Mouse (Mus musculus) retina, embryonic 14.5 days (tissue): ENCODE measurements at regions not wholly inside any gene's neighbourhood (a gene's known extent, or its start where the extent isn't known, plus 50 kb on each side); places are given as distances from the start of the nearest gene placed in this dataset.
"Not testable (repeated sequence)": the region's sequence is repeated elsewhere in the genome, so short reads cannot be mapped to it uniquely, and the experiment has no call there.

Experiments
- DNase-seq: peaks from one replicate; pipeline ENCODE4 v3.0.0-alpha.2; 2015; ENCODE audit warnings: low spot score

DNA sequence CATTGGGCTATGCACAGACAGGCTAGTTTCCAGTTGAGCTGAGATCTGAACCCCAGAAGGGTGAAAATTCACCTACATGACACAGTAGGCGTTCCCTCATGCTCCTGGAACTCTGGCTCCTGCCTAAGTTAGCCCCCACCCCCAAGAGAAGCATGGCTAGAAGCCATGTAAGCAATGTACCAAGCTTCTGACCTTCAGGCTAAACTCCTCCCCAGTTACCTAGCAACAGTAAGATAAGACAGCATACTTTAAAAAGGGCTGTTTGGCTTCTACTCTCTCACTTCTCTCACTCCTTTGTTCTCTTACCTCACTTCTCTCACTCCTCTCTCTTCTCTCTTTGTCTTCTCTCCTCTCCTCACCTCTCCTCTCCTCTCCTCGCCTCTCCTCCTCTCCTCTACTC is 629.7 kb upstream of the Prmt6 start:
- DNase-seq: not testable (repeated sequence)

DNA sequence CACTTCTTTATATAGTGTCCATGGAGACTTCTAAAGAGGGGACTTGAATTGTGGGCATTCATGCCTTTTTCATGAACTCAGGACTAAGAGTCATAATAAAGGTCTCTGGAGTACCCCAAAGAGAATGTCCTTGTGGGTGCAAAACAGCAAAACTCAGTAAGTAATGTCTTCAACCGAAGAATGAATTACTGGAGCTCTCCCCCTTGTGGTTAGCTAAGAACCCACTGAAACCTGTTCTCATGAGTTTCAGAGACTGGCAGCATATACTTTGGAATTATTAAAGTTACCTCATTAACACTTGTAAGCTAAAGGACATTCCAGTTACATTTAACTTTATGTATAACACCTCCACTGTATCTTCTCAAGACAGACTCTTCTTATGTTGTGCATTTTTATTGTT is 615.2 kb upstream of the Prmt6 start:
- DNase-seq: no peak

DNA sequence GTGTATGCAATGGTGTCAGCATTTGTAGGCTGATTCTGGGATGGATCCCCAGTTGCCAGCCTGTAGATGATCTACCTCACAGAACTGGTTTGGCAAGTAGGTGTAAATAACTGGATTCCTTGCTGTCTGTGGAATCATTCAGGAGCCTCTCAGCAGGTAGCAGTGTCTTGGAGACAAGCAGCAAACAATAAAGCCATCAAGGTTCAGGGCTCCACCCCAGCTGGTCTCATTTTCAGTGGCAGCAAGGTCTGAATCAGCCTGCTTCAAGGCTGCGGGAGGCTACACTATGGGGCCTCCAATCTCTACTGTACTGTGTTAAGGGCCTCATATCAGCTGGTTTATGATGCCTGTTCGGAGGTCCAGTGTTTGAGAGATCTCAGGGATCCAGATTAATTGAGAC is 596.4 kb upstream of the Prmt6 start:
- no peak for DNase-seq

DNA sequence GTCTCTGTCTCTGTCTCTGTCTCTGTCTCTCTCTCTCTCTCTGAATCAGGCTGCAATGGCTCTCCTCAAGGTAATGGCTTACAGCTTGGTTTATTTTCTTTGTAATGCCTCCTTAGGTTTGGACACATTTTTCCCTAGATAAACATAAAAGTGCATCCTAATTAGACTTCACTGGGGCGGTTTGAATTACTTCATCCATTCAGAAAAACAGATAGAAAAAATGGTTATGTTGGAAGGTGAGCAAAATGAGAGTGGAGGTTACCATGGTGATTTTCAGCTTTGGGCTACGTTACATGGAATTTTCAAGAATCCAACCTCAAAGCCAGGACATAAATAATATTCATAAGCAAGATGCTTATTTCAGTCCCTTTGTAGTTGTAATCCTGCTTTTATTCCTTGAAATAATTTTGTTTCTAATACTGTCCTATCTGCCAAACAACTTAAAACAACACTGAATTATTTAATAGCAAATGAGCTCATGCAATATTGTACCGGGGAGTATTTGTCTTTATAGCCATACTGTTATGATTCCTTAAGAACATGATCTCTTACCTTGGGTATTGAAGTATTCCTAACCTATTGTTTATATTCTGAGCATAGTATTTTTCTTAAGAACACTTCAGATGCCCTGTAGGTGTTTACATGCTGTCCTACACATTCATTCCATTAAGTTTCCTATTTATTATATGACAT is 570.1 kb upstream of the Prmt6 start:
- no peak for DNase-seq

DNA sequence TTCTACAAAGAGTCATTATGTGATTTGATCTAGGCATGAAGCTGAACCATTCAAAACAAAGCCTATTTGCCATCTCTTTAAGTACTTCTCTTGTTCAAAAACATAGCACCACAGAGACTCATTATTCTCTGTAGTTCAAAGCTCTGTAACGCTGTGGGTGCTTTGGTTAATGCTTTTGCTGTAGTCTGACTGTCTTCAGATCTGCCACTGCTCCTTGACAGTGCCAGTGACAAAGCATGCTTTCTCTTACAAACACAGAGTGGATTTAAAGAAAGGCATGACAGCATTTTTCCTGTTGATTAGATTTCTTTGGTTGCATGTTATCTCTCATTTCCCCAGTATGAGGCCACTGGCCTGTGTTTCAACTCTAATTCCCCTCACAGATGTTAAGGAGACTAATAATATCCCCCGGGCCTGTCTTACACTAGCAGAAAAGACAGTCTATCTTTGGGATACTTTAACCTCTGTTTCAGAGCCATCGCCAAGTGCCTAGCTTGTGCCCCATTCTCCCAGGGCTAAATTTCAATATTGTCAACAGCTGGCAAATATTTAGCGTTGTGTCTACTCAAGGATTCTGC is 538.3 kb upstream of the Prmt6 start:
- no peak for DNase-seq

DNA sequence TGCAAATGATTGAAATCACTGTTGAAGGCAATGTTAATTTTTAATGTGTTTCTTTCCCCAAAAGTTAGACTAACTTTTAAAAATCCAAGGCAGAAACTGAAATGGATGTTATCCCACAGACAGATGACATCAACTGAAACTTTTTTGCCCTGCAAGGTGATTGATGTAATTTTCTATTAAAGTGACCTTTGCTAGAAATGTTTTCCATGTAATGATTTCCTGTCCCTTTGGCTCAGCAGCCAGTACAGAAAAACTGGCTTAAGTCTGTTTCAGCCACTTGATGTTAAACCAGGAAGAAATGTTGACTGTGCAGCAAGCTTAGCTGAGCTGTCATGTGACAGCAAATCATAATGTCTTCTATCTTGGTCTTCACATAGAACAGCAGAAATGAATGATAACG is 504.5 kb upstream of the Prmt6 start:
- DNase-seq: no peak

DNA sequence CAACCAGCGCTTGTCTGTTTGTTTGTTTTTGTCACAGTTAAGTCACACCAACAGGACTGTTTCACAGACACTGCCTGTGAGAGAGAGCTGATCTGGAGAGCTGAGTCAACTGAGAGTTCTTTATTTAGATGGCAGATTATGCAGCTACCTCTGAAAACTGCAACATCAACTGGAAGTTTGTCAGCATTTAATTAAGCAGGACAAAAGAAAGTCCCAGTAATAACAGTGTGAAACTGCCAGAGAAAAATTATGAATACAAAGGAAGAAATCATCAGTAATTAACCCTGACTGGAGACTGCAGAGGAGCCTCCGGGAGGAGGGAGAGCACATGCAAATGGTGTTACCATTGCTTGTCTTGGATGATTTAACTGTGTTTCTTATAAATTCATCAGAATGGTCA is 495.5 kb upstream of the Prmt6 start:
- peak; percentile 2 for DNase-seq

DNA sequence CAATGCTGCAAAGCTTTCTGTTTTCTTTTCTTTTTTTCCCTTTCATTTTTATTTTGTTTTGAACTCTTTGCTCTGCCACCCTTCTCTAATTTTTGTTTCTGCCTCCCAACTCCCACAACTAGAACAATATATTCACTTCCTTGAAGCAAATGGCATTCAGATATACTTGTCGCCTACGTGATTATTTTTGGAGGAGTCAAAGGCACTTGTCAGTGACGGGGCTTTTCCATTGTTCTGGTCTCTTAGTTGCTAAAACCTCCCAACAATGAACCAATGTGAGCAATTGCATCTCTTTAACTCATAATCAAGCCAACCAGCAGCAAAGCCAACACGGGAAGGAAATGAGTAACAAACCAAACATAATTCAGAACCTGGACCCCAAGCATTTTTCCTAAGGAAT is 449.3 kb upstream of the Prmt6 start:
- no peak for DNase-seq

DNA sequence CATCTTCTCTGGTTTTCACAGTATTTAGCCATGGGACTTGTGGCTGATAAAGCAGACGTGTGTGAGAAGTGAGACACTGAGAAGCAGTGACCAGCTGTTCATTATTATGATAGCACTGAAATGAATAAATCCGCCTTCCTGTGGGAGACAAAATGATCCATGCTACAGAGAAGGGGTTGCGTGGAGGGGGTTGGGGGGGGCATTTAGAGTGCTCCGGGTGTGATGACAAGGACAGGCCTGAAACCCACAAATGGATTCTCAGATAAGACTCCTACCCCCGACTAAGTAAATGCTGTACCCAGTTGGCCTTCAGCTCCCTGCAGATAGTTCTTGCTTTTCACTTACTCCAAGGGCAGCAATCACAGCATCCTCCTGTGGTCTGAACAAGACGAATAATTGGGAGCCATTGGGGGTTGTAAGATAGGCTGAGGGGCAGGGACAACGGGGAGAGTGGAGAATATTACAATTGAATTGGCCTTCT is 416.8 kb upstream of the Prmt6 start:
- no peak for DNase-seq

DNA sequence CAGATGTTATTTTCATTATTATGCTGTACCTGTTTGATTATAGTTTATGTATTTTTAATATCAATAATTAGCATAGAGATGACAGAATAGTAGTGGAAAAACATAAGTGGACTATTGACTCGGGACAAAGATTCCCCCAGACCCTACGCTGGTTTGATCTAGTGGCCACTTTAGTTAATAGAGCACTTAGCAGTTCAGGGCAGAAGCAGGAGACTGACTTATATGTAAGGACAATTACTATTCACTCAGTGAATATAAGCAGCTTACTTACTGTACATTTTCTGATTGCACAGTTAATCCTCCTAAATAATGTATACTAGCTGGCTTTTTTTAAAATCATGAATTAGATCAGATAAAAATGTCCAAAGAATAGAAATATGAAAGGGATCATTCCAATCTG is 416.2 kb upstream of the Prmt6 start:
- no peak for DNase-seq

DNA sequence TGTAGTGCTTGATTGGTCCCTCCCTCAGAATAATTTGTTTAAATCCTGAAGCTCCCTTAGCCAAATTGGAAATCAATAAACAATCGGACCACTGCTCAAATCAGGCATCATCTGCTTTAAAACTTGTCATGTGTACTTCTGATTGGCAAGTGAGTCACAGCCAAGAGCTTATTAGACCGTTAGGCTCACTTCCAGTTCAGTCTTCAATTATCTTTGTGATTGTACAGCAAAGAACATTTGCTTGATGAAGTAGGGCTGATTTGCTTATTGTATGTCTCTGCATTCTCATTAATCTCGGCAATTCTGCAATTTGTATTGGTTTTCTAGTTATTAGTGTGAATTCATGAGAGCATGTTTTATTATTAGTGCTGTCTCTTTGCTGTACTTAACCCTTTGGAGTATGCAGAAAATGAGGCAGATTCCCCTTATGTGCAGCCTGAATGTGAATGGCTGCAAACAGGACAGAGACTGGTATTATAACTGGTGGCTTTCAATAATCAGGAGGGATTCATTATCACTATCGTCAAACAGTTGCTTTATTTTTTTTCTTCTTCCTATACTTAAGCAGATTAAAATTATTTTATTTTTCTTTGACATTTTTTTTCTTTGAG is 406.8 kb upstream of the Prmt6 start:
- DNase-seq: no peak

DNA sequence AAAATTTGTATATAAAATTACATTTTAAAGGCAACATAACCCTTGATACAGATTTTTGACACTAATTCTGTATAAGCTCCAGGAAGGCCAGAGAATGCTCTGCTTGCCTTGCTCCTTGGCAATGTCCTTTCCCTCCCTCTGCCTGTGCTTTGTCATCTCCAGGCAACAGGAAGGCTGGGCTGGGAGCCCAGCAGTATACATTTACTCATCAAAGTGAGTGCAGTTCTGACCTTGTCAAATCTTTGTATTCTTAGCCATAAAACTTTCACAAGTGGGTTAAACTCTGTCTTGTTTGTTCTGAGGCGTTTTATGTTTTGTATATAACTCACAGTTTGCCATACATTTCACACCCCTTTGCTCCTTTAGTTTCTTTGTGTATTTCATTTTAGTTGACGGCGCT is 375.5 kb upstream of the Prmt6 start:
- DNase-seq: no peak

DNA sequence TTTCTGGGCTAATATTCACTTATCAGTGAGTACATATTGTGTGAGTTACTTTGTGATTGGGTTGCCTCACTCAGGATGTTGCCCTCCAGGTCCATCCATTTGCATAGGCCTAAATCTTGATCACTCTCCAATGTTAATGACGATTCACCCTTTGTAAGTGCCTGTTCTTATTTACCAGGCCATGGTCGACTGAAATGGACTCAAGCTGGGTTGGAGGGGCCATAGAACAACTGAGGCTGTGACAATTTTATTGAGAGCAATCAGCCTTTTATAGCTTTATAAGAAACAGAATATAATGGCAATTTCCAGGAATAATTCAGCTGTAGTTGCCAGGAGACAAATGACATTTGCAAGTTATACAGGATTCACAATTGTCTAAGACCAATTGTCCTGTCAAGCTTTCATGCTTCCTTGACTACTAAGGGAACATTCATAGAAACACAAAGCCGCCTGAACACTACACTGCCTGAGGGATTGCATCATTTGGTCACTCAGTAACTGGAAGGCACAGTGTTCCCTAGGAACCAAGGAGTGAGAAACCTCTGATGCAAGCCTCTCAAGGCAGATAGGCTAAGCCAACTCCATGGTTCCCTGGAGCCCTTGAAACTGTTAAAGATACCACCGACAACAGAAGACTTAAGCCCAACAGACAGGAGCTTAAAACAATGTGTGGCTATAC is 348.5 kb upstream of the Prmt6 start:
- no peak for DNase-seq

DNA sequence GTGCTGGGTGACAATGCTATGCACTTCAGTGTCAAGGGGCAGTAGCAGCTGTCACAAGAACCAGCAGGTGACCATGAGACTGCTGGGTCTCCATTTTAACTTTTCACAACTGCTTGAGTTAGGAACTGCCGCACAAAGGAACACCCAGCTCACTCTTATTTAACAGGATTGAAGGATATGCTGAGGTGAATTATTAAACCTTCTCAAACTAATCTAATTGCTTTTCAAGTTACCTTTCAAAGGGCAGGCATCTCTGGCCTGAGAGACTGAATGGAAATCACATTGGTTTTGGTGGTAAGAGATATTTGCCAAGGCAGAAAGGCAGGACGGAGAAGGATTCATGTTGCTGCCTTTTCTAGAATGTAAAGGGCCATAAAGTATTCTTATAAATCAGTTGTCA is 332.0 kb upstream of the Prmt6 start:
- no peak for DNase-seq

DNA sequence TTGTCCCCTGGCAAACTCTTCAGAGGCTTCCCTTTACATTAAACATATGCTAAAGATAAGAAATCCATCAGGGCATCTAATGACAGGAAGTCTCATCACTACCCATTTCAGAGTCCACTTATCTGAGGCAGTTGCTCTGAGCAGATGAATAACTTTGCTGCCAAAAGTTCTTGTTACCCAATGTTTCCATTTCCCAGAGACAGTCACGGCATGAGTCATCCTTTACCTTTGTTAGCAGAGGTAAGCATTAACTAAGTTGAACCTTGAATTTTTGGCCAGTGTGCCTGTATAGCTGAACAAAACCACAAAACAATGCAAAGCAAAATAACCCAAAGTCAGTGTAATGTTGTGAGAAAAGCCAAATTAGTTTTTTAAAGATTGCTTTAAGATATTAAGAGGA is 328.5 kb upstream of the Prmt6 start:
- no peak for DNase-seq

DNA sequence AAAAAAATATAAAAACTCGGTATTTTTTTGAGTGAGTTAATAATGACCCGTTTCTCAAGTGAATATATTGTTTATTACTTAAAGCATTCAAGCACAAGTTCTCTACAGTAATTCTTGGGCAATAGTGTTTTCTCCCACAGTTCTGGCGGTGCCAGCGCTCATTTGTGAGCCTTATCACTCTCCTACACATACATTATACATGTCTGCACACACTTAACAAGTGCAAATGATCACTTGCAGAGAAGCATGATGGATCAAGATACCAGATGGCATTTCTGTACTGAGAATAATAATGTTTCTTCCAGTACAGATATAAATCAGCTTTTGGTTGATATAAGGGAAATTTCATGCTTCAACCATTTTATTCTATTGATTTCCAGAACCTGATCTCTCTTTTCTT is 316.4 kb upstream of the Prmt6 start:
- DNase-seq: no peak

DNA sequence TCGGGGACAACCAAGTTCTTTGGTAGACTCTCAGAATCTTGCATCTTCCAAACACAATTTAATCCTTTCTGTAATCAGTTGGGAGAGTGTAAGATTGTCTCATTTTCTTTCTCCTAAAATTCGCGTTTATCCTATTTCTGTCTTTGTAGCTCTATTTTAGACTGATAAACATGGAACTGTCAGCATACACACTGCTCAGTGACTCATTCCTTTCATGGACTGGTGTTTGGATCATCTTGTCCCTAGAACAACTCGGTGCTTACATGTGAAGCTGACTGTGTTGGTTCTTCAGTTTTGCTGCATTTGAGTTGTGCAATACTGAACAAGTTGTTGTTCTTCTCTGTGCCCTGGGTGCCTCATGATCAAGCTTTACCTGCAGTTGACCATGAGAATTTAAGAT is 296.5 kb upstream of the Prmt6 start:
- no peak for DNase-seq

DNA sequence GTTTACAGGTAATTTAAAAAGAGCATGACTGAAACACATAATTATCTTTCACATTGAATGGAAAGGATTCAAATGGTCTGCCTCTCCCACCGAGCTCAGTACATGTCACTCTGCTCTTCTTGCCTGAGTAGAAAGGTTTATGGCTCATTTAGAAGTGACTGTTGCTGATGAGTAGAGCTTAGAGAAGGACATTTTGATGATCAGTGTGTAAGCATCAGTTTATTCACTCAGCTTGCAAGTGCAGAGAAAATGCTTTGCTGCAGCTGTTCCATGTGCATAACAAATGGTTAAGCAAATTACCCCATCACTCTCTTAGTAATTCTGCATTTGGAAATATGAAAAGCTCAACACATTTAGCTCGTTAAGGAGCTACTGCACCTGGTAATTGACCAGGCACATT is 287.5 kb upstream of the Prmt6 start:
- no peak for DNase-seq
